Mouse (Mus musculus): ENCODE measurements around the gene Npff.

DNA sequence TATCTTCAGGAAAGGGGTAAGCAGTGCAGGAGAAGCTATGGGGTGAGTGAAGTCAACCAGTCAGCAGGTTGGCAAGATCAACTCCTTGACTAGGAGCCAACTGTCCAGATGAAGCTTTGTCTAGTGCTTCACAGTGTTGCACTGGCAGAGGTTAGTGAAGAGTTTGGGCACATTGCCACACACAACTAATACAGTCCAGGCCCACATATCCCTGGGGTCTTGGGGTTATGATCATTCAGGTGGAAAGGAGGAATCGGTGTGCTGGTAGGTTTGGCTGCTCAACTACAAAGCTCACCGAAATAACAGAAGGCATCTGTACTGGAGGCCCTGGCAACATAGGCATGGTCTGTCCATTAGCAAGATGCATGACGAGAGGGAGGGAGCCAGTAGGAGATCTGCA is 22.7 kb upstream of the Npff start:
- TF ChIP-seq CTCF (IDR thresholded peaks at IDR 0.05; ENCODE audit: low read depth) (no peak), EP300 (IDR thresholded peaks at IDR 0.05; ENCODE audit: low read depth) (no peak)

Data from liver, postnatal 0 days (tissue).